Mouse (Mus musculus) lung, postnatal 4 days (tissue): ENCODE measurements at regions not wholly inside any gene's neighbourhood (a gene's known extent, or its start where the extent isn't known, plus 50 kb on each side); places are given as distances from the start of the nearest gene placed in this dataset.
A peak's percentile ranks its signal among the peaks of the same experiment; 100 is the strongest.

Experiments used
- DNase-seq, 2 experiments: peaks; one replicate each; pipeline ENCODE4 v3.0.0; 2021

DNA sequence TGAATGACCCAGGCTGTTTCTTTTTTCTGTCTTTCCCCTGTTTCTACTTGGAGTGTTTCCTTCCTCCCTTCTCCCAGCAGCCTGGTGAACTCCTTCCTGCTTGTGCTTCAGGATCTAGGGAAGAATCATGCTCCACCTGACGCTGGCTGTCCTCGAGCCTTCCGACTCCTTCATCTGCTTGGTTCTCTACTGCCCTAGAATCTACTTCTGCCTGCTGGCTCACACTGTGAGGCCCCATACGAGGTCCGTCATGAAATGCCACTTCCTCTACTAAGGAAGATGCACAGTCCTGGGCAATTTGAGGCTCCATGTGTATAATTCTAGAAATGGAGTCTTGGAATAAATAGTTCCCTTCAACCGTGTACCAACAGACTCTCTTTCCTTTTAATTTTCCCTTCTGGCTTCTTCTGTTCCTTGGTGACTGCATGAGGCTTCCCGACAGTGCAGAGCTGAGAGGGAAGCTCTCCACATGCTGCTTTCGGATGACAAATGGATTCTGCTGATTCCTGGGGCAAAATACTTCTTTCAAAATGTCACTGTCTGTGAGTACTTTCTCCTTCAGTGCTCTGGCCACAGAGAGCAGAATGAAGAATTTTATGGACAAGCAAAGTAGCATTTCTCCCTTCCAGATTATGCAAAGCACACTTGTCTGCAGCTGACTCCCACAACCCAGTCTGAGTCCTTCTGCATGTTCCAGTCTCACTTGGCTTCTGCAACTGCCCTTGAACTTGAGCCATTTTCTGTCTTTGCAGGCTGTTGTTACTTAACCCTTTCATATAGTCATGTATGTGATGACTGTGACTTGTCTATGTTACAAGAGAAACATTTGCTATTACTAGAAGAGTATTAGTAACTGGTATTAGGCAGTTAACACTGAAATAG lies 341.1 kb upstream of the Kif2a start:
- DNase-seq = no peak

GRCm38 (mm10) chr13:107340802-107341364 lies 319.0 kb upstream of the Kif2a start:
- DNase-seq = no peak

GRCm38 (mm10) chr13:107338111-107338510 lies 316.2 kb upstream of the Kif2a start:
- no peak for DNase-seq

DNA sequence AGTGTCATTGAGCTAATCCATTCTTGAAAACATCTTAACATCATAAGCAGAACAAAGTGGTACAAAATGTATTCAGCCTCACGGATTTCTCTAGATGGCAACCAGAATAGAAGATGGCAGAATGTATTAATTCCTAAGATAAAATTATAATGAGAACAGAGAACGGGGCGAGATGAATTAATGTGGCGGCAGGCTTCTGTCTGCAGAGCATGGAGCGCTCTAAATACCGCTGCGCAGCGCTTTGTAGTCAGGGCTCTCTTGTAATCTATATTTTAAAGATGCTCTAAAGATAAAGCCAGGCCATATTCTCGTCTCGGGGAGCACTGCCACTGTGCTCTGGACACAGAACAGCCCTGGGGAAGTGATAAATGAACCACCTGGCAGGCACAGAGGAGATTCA lies 315.2 kb upstream of the Kif2a start:
- DNase-seq = no peak

DNA sequence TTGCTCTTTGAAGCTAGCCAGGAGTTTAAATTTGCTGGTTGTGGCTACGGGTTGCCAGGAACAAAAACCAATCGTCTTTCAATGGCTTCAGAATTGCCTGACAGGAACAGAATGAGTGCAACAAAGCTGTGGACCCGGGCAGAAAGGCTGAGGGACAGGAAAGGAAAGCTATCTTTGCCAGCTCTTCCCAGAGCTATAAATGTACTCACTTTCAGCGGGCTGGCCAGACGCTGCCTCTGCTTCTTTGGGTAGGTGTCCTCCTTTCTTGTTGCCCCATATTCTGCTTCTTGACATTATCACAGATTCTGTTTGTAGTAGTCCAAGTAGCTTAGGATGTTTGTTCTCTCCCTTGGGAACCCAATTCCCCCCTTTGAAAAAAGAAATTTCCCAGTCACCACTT lies 307.4 kb upstream of the Kif2a start:
- no peak for DNase-seq

DNA sequence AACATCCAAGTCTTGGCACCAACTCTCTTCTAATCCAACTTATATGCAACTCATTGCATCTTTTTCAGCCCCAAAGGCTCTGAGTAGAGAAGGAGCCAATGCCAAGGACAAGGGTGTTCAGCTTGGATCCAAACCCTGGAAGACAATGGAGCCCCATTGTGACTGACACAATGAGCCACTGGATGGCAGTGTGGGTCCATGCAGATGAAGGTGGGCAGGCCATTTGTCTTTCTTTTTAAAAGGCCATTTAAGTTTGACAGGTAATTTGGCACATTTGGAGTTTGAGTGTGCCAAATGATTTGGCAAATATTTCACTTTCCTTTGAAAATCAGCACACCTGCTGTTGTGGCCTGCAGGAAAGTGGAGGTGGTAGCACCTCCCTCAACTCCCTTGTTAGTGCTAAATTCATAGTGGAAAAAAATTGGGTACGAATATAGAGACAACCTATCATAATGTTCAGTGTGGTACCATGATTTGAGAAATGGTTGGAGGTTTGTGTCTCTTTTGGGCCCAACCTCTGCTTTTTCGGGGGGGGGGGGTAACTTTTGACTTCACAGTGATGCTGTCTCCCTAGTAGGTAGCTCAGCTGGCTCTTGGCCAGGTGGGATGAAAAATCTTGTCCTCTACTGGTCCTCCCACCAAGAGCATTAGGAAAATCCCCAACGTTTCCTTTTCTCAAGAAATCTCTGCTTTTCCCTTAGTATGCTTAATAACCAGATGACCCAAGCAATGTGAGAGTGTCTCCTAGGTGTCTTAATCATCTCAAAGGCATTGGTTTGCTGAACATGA lies 304.0 kb upstream of the Kif2a start:
- peak; percentile 61 to 74 for DNase-seq

GRCm38 (mm10) chr13:107314746-107315145 lies 292.8 kb upstream of the Kif2a start:
- no peak for DNase-seq

DNA sequence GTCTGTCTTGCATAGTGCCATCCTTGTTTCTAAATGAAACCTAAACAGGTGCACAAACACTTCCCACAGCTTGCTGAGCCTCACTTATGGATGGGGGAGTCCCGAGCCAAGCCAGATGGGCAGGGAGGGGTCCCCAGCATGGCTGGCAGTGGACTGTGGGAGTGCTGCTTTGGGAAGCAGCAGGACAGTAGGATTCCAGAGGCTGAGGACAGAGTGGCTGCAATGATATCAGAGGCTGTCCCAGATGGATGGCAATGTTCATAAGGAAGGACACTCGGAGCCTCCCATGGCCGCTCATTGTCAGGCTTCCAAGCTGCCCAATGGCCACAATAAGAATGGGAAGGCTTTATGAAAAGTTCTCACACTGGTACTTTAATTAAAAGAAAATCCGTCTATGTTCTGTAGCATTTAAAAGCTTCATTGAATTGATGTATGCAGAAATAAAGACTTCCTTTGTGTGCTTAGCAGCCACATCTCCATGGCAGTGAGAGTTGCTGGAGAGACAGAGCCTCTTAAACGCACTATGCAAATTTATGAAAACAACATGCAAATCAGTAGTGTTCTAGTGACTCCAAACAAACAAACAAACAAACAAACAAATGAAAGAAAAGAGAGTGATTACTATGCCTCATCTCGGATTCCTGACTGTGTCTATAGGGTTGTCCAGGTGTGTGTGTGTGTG lies 287.2 kb upstream of the Kif2a start:
- DNase-seq = no peak

DNA sequence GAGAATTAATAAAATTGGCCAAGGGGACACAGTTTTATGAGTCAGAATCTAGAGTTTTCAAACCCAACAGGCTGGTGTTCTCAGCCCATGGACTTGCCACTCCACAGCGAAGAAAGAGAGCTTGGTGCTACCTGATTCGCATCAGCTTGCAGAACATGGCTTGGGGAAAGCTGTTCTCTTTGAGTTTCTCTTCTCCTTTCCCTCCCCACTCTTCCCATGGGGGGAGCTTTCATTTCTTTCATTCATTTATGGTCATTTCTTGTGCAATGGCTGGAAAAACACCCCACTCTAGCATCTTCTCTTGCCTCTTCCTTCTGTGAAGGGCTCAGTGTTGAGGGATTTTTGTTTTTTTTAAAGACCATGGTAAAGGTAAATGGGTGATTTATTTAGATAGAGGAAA lies 286.5 kb upstream of the Kif2a start:
- DNase-seq = no peak

DNA sequence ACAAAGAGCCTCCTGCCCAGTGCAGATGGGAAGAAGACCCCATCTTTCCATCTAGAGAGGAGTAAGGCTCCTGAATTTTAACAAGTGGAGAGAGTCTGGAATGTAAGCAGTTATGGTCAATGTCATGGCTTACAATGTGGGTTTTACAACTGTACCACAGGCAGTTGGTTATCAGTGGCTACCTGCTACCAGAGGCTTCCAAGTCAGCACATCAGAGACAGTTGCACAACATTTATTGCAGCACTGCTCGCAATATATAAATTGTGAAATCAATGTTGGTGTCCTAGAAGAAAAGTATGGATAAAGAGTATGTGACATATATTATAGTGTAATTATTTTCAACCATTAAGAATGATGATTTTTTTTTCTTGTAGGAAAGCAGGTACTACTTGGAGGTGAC lies 285.0 kb upstream of the Kif2a start:
- DNase-seq = no peak

DNA sequence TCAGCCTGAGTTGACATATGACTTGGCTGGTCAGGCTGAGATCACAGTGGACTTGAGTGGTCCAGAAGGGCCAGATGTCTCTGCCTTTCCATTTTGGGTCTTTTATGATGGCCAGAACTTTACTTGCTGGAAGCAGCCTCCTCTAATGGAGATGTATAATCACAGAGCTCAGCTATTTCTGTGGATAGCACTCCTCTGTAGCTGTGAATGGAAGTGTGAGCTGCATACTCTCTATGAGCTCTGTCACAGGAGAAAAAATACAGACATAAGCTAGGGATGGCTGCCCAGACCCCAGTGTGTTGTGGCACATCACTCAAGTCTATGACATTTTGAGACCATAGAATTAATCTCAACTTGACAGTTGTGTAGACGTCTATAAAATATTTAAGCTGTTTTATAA lies 284.3 kb upstream of the Kif2a start:
- no peak for DNase-seq

GRCm38 (mm10) chr13:107305738-107306137 lies 283.8 kb upstream of the Kif2a start:
- DNase-seq = no peak

GRCm38 (mm10) chr13:107303878-107304277 lies 282.0 kb upstream of the Kif2a start:
- DNase-seq = no peak

GRCm38 (mm10) chr13:107303322-107303721 lies 281.4 kb upstream of the Kif2a start:
- DNase-seq = peak in 1 of 2 experiments; percentile 26

- DNase-seq = no peak
Measured at GRCm38 (mm10) chr13:107300792-107301191, 278.9 kb upstream of the Kif2a start.

GRCm38 (mm10) chr13:107264581-107264980 lies 242.7 kb upstream of the Kif2a start:
- DNase-seq = no peak

DNA sequence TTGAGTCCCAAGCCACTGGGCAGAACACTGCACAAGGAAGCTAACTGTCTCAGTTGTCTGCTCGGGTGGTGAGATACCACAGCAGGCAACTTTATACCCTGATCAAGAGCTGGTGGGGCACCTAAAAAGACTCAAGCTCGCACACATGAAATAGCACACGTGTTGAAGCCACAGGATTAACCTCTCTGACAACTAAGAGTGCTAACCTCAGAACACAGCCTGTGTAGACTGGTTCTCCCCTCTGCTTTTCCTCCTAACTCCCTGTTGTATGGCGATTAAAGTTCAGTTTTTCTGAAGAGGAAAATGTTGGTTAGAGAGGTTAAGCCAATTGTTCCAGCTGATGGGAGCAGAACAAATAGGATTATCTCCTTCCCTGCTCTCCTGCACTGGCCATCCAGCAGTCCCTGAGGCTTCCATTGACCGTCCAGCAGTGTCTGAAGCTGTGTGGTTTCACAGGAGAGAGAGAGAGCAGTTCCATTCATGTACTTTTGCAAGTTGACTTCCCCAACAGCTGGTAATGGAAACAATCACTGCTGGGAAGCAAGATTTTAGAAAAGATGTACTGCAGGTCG lies 239.6 kb upstream of the Kif2a start:
- DNase-seq = no peak

GRCm38 (mm10) chr13:107260274-107260673 lies 238.3 kb upstream of the Kif2a start:
- no peak for DNase-seq

GRCm38 (mm10) chr13:107247792-107248505 lies 226.0 kb upstream of the Kif2a start:
- no peak for DNase-seq

- DNase-seq = no peak
Measured at GRCm38 (mm10) chr13:107246956-107247751, 225.2 kb upstream of the Kif2a start.

- no peak for DNase-seq
Measured at GRCm38 (mm10) chr13:107244173-107244572, 222.2 kb upstream of the Kif2a start.
